Mouse (Mus musculus) adrenal gland, postnatal 10 days (tissue): ENCODE results near the gene Thra. TPM values are rescaled to one million over a fixed set of nuclear protein-coding genes. Genes with fewer than 3 reads are reported as not detected.
A peak's percentile ranks its signal among the peaks of the same experiment; 100 is the strongest.
"Not testable (repeated sequence)": the region's sequence is repeated elsewhere in the genome, so short reads cannot be mapped to it uniquely, and the experiment has no call there.

Source experiments
- DNase-seq: peaks from one replicate; pipeline ENCODE4 v3.0.0; 2021; ENCODE audit warnings: mixed read lengths
- total RNA-seq, 2 experiments: library from RNA; stranded (reverse); gene quantifications; 2 replicates each; pipeline ENCODE4 v1.2.3; 2021

Thra gene
- total RNA-seq, 2 experiments from 2014 or later: 135 to 184 TPM

GRCm38 (mm10) chr11:98715946-98716345 is 24.5 kb upstream of the Thra start:
- DNase-seq: no peak

GRCm38 (mm10) chr11:98717904-98718303 is 22.5 kb upstream of the Thra start:
- peak; percentile 89 for DNase-seq

- no peak for DNase-seq
Measured at GRCm38 (mm10) chr11:98720756-98721155, 19.7 kb upstream of the Thra start.

- peak; percentile 67 for DNase-seq
Measured at GRCm38 (mm10) chr11:98721458-98722226, 18.8 kb upstream of the Thra start.

- no peak for DNase-seq
Measured at GRCm38 (mm10) chr11:98723098-98723497, 17.3 kb upstream of the Thra start.

- no peak for DNase-seq
Measured at GRCm38 (mm10) chr11:98725926-98726506, 14.4 kb upstream of the Thra start.

GRCm38 (mm10) chr11:98729119-98729588 is 11.3 kb upstream of the Thra start, which contains the start of gene Med24:
TSS of gene Med24 (minus strand) at chr11:98729435.
- DNase-seq: peak; percentile 86

- no peak for DNase-seq
Measured at GRCm38 (mm10) chr11:98730727-98731126, 9.7 kb upstream of the Thra start.

GRCm38 (mm10) chr11:98731134-98731533 is 9.3 kb upstream of the Thra start:
- DNase-seq: peak; percentile 77

- DNase-seq: no peak
Measured at GRCm38 (mm10) chr11:98734020-98734419, 6.4 kb upstream of the Thra start.

GRCm38 (mm10) chr11:98735111-98735510 is 5.3 kb upstream of the Thra start:
- no peak for DNase-seq

- DNase-seq: no peak
Measured at GRCm38 (mm10) chr11:98736176-98736575, 4.3 kb upstream of the Thra start.

- not testable (repeated sequence) for DNase-seq
Measured at GRCm38 (mm10) chr11:98737220-98737619, 3.2 kb upstream of the Thra start.

GRCm38 (mm10) chr11:98738428-98738911 is 2.0 kb upstream of the Thra start:
- DNase-seq: no peak

GRCm38 (mm10) chr11:98738925-98739324 is 1.5 kb upstream of the Thra start:
- no peak for DNase-seq

GRCm38 (mm10) chr11:98740026-98740392 is 429 bp upstream of the Thra start:
- DNase-seq: no peak

- no peak for DNase-seq
Measured at GRCm38 (mm10) chr11:98741051-98741620, 698 bp downstream of the Thra start.

GRCm38 (mm10) chr11:98741622-98742396 is 1.4 kb downstream of the Thra start:
- peak; percentile 91 for DNase-seq

- DNase-seq: peak; percentile 62
Measured at GRCm38 (mm10) chr11:98742397-98743291, 2.2 kb downstream of the Thra start.

- DNase-seq: peak; percentile 75
Measured at GRCm38 (mm10) chr11:98743655-98744345, 3.4 kb downstream of the Thra start.
